Mouse (Mus musculus): ENCODE data around the gene Snx11. TPM values are rescaled to one million over a fixed set of nuclear protein-coding genes. Genes with fewer than 3 reads are reported as not detected.
"Not testable (repeated sequence)": the region's sequence is repeated elsewhere in the genome, so short reads cannot be mapped to it uniquely, and the experiment has no call there.

Gene Snx11
- 10 to 100 TPM; 14.6 to 15.1 TPM for total RNA-seq (2021)

DNA sequence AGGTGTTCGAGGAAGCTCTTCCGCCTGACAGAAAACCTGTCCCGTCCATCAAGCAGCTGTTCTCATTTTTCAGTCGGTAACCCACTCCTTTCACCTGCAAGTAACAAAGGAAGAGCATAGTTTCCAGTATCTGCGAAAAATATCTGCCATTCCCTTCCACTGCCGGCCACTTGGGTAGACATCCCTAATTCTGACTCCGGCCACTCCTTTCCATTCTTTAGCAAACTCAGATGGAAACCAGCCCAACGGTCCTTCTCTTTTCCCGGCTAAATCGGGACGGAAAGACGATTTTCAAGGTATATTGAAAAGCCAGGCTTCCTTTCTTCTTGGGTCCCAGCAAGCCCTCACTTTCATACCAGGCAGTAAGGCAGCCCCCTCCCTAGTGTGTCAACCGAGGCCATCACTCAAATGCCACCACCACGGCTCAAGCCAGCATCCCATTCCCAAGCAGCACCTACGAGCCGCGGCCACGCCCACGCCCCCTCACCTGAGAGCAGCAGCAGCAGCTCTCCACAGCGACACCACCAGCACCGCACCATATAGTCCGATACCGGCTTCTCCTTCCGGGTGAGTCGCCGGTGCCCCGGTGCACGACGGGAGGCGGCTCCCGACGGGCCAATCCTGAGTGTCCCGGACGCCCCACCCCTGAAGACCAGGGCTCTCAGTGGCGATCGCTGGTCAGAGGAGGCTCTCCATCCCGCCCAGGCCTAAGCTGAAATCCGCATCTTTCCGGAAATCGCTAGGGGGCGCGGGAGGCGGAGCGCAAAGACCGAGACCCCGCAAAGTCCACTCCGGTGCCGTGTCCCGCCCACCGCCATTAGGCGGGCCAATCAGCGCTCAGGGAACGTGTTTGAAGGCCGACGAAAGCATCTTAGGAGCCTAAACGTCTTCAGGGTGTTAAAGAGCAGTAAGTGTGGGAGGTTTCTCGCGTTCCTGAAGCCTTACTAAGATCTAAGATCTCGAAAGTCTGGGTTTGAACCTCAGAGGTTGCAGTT is at the start of gene Snx11:
Gene Snx11, minus strand, starts transcription at position 592 of the 995 bp plus-strand sequence.
- DNase-seq, result peak; percentile 100
- intact Hi-C loops (cut with DNase I), result loop anchor here (5.0 kb wide), 2 partner anchors 85 to 140 kb away; partner anchors contain the start of gene Cdk5rap3

- intact Hi-C loops (cut with DNase I), result loop anchor here (2.0 kb wide), 1 partner anchor 38 kb away; the partner anchor contains the start of gene Cbx1
- peak; percentile 64 to 72 for DNase-seq
These were observed 49.1 kb upstream of the Snx11 start for GRCm38 (mm10) chr11:96826481-96826880.

DNA sequence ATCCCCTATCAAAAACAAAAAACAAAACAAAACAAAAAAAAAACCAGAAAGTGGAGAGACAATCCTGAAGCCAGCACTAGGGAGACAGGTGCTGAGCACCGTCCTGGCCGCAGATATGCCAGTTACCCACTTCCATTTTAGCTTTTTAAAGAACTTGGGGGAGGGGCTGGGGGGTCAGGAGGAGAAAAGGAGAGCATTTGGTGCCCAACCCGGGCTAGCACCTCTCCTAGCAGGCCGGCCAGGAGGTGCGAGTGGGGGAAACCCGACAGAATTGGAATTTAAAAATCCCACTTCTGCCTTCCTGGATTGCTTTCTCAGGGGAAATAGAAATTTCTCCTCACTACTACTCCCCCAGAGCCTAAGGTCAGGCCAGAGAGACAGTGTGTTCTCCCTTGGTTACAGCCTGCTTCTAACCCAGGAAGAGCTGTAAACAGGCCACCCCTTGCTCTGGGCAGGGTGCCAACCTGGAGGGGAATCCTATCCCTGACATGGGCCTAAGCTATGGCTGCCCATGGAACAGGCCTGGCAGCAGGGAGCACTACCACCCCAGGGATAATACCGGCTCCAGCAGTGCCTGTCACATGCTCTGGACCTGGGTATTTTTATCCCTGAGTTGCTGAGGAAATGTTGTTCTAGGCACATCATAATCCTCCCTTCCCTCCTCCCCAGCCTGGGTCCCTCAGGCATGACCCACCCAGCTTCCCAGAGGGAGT is 47.6 kb upstream of the Snx11 start:
- peak; percentile 82 to 89 for DNase-seq
- intact Hi-C loops (cut with DNase I), result no loop called here

DNA sequence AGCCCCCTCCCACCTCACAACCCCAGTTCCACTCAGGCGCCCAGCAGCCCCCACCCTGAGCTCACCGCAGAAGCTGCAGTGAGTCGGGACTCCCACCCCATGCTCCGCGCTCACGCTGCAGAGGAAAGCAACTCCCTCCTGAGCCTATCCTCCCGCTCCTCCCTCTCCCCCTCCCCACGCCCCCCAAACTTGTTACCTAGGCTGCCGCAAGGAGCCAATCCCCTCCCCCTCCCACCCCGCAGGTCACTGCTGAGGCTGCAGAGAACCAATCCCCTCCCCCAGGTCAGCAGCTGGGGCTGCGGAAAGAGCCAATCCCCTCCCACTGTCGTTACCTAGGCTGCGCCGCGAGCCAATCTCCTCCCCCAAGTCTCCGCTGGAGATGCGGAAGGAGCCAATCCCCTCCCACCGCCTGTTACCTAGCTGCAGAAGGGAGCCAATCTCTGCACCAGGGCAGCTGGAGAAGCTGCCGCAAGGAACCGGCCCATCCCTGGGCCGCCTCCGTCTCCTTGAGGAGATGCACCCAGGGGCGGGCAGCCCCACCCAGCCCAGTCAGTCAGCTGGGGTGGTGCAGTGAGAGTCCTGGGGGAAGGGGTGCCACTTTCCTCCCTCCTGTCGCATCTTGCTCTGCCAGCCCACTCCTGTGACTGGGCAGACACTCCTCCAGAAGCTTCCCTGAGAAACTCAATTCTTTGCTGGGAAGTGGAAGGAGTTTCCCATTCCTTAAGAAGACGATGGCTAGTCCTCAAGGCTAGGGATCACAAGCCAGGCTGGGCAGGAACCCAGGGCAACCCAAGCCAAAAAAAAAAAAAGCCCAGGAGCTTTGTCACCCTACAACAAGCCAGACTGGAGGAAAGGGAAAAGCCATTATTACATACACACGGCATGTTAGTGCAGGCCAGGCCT is 46.8 kb upstream of the Snx11 start:
- intact Hi-C loops (cut with DNase I), result no loop called here

DNA sequence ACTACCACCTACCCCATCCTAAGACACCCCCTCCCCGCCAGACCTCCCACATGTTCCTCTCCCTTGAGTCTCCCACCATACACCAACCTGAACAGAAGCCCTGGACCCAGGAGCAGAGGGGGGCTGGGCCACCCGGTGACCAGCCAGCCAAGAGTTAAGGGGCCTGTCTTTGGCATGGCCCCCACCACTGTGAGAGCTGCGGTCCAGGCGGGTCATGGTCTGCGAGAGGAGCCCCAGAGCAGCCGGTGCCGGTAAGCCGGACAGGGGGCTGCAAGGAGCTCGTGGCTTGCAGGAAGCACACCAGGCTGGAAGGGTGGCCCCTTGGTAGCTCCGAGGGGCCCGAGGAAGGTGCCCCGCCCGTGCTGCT is 46.1 kb upstream of the Snx11 start:
- peak in 1 of 2 experiments; percentile 18 for DNase-seq
- intact Hi-C loops (cut with DNase I), result no loop called here

More for the DNA sequence above, 46.8 kb upstream of the Snx11 start:
- DNase-seq, result peak; percentile 87 to 89

GRCm38 (mm10) chr11:96822675-96823470 is 45.5 kb upstream of the Snx11 start:
- DNase-seq, result peak in 1 of 2 experiments; percentile 20
- intact Hi-C loops (cut with DNase I), result no loop called here

DNA sequence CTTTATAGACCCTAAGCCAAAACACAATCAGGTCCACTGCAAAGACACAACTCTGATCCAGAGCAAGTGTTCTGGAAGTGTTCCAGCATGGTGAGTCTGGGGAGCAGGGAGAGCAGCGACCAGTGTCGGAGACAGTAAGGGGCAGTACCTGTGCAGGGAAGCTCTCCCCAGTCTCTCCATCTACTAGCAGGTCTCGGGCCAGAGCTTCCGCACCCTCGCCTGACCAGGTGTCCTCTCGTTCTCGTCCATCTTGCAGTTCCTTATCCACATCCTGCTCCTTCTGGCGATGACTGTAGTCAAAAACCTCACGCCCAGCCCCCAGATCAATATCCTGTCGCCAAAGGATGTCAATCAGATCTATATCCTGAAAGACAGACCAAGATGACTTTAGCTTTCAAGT is 44.6 kb upstream of the Snx11 start:
- intact Hi-C loops (cut with DNase I), result no loop called here

DNA sequence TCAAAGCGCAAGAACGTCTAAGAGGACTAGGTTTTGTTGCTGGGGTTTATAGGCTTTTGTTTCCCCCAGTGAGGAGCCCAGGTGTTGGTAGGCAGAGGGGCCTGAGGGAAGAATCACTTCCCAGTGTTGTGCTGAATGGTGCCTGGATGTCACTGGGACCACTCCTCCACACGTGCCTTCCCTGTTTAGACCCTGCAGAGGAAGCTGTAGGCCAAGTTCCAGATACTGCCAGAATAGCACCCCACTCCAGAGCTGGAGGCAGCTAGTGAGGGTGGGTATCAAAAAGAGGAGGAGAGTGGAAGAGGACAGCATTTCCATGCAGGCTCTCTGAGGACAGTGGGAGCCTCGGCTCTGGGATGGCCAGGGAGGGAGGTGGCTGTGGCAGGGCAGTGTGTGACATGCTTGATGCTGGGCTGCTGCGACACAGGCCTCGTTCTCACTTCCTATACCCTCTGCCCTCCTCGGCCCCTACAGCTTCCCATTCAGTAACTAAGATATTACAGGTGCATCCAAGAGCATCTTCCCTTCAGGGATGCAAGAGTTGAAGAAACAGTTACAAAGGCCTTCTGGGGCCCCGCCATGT is 40.9 kb upstream of the Snx11 start:
- intact Hi-C loops (cut with DNase I), result no loop called here
- no peak for DNase-seq

More for the DNA sequence above, 44.6 kb upstream of the Snx11 start:
- no peak for DNase-seq

DNA sequence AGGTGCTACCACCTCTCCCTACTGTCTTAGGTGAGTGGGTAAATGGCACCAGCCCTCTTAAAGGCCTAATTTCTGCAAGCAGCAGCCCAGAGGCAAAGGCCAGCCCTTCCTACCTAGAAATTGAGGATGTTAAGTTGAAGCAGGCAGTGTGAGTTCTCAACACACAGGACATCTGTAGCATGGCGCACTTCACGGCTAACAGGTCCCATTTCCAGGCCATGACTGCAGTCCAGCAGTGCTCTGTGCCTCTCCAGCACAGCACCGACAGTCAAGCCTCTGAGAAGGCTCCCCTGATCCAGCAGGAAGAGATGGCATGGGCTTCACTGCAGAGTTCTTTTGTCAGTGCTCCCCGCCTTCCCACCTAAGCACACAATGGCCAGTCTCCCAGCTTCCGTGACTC is 39.6 kb upstream of the Snx11 start:
- DNase-seq, result no peak
- intact Hi-C loops (cut with DNase I), result no loop called here

- intact Hi-C loops (cut with DNase I), result no loop called here
- DNase-seq, result no peak
These were observed 39.1 kb upstream of the Snx11 start for GRCm38 (mm10) chr11:96816494-96816893.

- intact Hi-C loops (cut with DNase I), result no loop called here
- no peak for DNase-seq
These were observed 38.5 kb upstream of the Snx11 start for GRCm38 (mm10) chr11:96815895-96816294.

- intact Hi-C loops (cut with DNase I), result no loop called here
- no peak for DNase-seq
These were observed 37.1 kb upstream of the Snx11 start for GRCm38 (mm10) chr11:96814443-96814842.

DNA sequence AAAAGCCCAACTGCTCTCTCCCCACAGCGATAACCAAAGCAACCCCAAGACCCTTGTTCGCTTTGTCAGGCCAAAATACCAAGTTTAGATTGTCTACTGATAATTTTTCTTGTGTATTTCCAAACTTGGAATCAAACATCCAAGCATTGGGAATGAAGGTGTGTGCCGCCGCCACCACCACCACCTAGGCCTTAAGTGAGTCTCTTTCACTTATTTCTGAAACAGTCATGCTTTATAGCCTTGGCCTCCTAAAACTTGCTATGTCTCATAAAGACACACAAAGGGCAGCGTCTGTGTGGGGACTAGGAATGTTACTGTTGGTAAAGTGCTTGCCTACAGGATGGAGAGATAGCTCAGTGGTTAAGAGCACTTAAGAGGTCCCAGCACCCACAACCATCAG is 36.6 kb upstream of the Snx11 start:
- DNase-seq, result no peak
- intact Hi-C loops (cut with DNase I), result no loop called here

- DNase-seq, result no peak
- intact Hi-C loops (cut with DNase I), result no loop called here
These were observed 36.1 kb upstream of the Snx11 start for GRCm38 (mm10) chr11:96813455-96813854.

DNA sequence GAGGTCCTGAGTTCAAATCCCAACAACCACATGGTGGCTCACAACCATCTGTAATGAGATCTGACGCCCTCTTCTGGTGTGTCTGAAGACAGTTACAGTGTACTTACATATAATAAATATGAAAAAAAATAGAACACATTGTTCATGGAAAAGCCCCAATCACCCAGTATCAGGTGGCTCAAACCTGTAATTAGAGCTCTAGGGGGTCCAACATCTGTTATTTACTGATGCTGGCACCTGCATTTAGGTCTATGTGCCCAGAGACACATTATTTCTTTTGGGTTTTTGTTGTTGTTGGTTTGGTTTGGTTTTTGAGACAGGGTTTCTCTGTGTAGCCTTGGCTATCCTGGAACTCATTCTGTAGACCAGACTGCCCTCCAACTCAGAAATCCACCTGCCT is 33.8 kb upstream of the Snx11 start:
- intact Hi-C loops (cut with DNase I); DNase-seq: not testable (repeated sequence)

DNA sequence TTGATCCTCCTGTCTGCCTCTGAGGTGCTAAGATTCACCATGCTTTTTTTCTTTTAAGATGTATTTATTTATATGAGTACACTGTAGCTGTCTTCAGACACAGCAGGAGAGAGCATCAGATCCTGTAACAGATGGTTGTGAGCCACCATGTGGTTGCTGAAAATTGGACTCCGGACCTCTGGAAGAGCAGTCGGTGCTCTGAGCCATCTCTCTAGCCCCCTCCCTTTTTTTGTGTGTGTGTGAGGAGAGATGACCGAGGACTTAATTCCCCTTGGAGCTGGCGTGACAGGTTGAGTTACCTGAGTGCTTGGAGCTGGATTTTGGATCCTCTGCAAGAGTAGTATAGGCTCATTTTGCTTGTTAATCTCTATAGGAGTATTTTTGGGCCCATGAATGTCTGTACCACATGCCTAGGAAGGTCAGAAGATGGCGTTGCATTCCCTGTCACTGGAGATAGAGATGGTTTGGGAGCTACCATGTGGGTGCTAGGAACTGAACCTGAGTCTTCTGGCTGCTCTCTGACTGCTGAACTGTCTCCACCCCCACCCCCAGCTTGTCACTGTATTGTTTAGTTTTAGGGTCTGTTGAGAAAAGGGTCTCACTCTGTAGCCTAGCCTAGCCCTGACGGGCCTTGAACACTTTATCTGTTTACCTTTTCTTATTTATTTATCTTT is 32.3 kb upstream of the Snx11 start:
- no peak for DNase-seq
- intact Hi-C loops (cut with DNase I), result no loop called here

DNA sequence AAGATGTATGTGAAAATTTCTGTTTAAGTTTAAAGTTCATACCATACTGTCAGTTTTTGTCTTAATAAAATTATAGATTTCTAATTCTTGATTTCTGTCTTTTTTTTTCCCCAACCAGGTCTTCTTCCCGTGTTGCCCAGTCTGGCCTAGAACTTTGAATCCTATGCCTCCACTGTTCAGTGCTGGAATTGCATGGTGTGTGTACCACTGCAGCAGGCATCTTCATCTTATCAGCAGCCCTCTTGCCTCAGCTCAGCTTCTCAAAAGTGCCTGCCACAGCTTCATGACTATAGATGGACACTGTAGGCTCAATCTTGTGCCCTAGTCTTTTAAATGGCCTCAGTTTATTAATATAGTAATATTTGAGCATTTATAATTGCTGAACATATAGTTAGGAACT is 30.7 kb upstream of the Snx11 start:
- intact Hi-C loops (cut with DNase I), result no loop called here
- DNase-seq, result peak in 1 of 2 experiments; percentile 20

- DNase-seq, result no peak
- intact Hi-C loops (cut with DNase I), result no loop called here
These were observed 28.2 kb upstream of the Snx11 start for GRCm38 (mm10) chr11:96805606-96806005.

DNA sequence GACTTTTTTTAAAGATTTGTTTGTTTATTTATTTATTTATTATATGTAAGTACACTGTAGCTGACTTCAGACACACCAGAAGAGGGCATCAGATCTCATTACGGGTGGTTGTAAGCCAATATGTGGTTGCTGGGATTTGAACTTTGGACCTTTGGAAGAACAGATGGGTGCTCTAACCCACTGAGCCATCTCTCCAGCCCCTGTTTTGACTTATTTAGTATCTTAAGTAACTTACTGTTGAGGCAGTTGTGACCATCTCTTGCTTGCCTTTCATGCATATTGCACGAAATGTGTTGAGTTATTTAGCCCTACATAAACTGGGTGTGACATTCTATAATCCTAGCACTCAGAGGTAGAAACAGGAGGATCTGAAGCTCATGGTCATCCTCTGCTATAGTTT is 22.2 kb upstream of the Snx11 start:
- intact Hi-C loops (cut with DNase I), result no loop called here

More for the DNA sequence above, 22.2 kb upstream of the Snx11 start:
- no peak for DNase-seq
